Mouse (Mus musculus) heart, postnatal 14 days (tissue): ENCODE results near the gene Tnfrsf13b. TPM values are rescaled to one million over a fixed set of nuclear protein-coding genes. Genes with fewer than 3 reads are reported as not detected.
"Not testable (repeated sequence)": the region's sequence is repeated elsewhere in the genome, so short reads cannot be mapped to it uniquely, and the experiment has no call there.

Source experiments
- DNase-seq, 2 experiments: peaks; one replicate each; pipeline ENCODE4 v3.0.0; 2021 to 2022
- intact Hi-C: fragments of 180-260 bp; cut with DNase I; formaldehyde crosslinking; loops from one replicate; pipeline ENCODE4 v1.15.1; 2025
- total RNA-seq, 2 experiments: library from RNA; stranded (reverse); gene quantifications; 2 replicates each; pipeline ENCODE4 v1.2.3; 2021

The Tnfrsf13b gene
- total RNA-seq, 2 experiments from 2014 or later = 0.91 to 1.1 TPM

DNA sequence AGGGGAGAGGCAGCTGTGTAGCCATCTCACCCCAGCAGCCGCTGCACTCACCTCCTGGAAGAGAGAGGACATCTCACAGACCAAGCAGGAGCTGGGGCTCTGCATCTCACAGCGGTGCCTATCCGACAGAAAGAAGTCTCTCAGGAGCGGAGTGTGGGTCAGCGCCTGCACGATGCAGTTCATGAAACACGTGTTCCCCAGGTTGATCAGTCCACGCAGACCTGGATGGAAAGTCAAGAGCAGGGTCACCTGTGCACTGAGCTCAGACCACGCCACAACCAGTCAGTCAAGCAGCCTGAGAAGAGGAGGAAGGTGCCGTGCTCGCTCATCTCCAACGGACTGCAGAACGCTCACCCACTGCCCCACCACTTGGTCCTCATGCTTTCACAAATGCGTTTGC is 36.2 kb downstream of the Tnfrsf13b start:
- no peak for DNase-seq
- intact Hi-C loops = no loop called here

- no peak for DNase-seq
Measured at GRCm38 (mm10) chr11:61163341-61163740, 36.8 kb downstream of the Tnfrsf13b start.

DNA sequence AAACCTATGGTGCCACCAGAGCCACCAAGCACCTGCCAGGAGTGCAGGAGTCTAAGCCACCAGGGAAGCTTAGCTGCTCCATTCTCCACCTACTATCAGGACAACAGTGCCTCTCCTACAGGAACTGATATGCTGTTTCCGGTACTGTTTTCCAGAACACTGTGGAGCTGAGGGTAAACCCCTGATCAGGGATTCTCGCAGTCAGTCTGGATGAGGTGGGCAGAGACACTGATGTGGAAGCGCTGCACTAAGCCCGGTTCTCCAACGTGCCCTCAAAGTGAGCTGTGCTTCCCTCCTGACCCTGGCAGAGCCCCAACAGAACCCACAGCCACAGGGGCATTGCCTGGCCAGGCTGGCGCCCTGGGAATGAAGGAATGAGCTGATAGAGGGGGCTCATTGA is 37.8 kb downstream of the Tnfrsf13b start:
- intact Hi-C loops = no loop called here
- DNase-seq = no peak

More at GRCm38 (mm10) chr11:61163341-61163740, 36.8 kb downstream of the Tnfrsf13b start:
- intact Hi-C loops = no loop called here

DNA sequence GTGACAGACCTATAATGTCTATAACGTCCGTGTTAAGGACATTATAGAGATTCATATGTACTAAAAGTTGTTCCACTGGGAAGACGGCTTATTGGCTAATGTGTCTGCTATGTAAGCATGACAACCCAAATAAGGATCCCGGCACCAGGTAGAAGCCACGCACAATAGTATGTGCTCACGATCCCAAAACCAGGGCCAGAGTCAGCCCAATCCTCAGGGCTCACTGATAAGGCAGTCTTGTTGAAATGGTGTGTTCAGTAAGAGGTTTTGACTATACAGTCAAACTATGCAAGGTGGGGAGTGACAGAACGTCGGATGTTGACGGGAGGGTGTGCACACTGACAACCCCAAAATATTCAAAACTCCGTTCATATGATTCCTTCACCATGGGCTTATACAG is 38.3 kb downstream of the Tnfrsf13b start:
- no peak for DNase-seq
- intact Hi-C loops = no loop called here

GRCm38 (mm10) chr11:61170184-61170583 is 43.6 kb downstream of the Tnfrsf13b start:
- intact Hi-C loops = no loop called here
- DNase-seq = no peak

DNA sequence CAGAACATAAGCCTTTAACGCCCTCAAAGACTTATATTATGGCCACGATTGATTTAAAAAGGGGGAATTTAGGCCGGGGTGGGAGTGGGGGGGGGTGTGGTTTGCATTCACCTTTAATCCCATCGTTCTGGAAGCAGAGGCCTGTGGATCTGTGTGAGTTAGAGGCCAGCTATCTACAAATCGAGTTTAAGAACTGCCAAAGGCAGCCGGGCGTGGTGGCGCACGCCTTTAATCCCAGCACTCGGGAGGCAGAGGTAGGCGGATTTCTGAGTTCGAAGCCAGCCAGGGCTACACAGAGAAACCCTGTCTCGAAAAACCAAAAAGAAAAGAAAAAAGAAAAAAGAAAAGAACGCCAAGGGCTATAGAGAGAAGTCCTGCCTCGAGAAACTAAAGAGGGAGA is 46.9 kb downstream of the Tnfrsf13b start:
- DNase-seq, intact Hi-C loops: not testable (repeated sequence)

DNA sequence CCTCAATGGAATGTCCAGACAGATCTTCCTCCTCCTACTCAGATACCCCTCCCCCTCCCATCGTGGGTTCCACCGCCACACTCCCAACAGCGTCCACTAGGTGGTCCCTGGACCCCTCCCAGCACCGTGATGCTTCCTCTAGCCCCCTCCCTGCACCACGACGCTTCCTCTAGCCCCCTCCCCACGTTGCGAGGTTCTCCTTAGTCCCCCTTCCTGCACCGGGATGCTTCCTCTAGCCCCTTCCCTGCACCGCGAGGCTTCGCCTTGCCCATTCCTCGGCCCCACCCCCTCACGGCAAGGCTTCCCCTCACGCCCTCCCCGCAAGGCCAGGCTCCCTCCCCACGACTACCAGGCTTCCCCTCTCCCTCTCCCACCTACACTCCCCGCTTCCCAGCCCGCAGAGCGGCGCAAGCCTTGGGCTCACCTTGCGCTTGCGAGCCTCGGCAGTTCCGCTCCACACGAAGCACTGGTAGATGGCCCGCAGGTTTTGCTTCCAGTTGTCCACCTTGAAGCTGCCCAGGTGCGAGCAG is 47.8 kb downstream of the Tnfrsf13b start:
- intact Hi-C loops = no loop called here
- peak; percentile 60 to 67 for DNase-seq

- peak; percentile 98 for DNase-seq
- intact Hi-C loops = no loop called here
Measured at GRCm38 (mm10) chr11:61174821-61175658, 48.5 kb downstream of the Tnfrsf13b start, which contains the start of gene Usp22. Gene Usp22, minus strand, starts transcription at chr11:61175055.

- no peak for DNase-seq
- intact Hi-C loops = no loop called here
Measured at GRCm38 (mm10) chr11:61175778-61176177, 49.2 kb downstream of the Tnfrsf13b start.

DNA sequence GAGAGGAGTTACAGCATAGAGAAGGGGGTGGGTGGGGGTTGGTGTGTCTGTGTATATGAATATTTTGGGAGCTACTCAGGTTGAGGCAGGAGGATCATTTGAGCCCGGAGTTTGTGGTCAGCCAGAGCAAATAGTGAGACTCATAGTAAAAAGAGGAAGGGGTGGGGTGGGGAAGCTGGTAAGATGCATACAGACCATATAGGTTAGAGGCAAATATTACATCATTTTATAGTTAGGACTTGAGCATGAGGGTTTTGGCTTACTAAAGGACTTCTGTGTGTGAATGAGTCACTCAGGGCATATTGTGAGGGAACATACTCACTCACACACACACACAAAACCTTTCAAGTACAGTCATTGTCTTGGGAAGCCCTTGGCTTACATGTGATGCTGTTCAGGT is 49.8 kb downstream of the Tnfrsf13b start:
- intact Hi-C loops = no loop called here

DNA sequence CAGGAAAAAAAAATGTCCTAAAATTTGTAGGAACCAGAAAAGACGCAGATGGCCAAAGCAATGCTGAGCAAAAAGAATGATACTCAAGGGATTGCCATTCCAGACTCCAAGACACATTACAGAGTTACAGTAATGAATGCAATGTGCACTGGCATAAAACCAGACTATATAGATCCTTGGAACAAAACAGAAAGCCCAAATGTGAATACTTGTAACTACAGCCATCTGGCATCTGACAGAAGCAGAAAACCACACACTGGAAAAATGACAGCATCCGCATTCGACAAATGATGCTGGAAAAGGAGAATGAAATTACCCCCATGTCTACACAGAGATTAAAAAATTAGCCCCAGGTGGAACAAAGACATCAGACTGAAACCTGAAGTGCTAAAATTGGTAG is 53.8 kb downstream of the Tnfrsf13b start:
- no peak for DNase-seq
- intact Hi-C loops = no loop called here

More for the DNA sequence above, 49.8 kb downstream of the Tnfrsf13b start:
- DNase-seq = no peak

- intact Hi-C loops = no loop called here
- no peak for DNase-seq
Measured at GRCm38 (mm10) chr11:61181624-61182023, 55.1 kb downstream of the Tnfrsf13b start.

GRCm38 (mm10) chr11:61183820-61184219 is 57.3 kb downstream of the Tnfrsf13b start:
- intact Hi-C loops = no loop called here
- DNase-seq = no peak

- no peak for DNase-seq
- intact Hi-C loops = loop anchor here (5.0 to 10.0 kb wide), 3 partner anchors 42 to 312 kb away; no protein-coding TSS in a partner anchor
Measured at GRCm38 (mm10) chr11:61190776-61191175, 64.2 kb downstream of the Tnfrsf13b start.

- DNase-seq = not testable (repeated sequence)
- intact Hi-C loops = loop anchor here (2.0 to 10.0 kb wide), 5 partner anchors 40 to 310 kb away; no protein-coding TSS in a partner anchor
Measured at GRCm38 (mm10) chr11:61192123-61192522, 65.6 kb downstream of the Tnfrsf13b start.

GRCm38 (mm10) chr11:61192779-61193178 is 66.2 kb downstream of the Tnfrsf13b start:
- no peak for DNase-seq
- intact Hi-C loops = loop anchor here (2.0 to 10.0 kb wide), 5 partner anchors 40 to 310 kb away; no protein-coding TSS in a partner anchor

DNA sequence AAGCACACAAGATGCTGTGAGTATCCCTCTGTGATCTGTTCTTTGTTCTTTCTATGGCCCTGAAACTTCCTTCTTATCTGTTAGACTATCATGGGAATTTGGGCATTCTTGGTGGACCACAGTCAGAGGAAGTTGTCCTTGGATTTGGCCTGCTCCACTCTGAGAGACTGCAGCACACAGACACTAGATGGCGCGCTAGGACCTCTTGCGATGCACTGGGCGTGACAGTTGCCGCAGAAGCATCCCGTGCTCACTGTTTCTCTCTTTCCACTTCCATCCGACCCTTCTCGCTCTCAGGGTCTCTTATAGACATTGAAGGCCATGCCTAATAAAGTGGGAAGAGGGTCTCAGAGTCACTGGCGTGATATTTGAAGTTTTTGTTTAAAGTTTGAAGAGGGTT is 66.8 kb downstream of the Tnfrsf13b start:
- peak; percentile 86 to 93 for DNase-seq
- intact Hi-C loops = loop anchor here (2.0 to 10.0 kb wide), 5 partner anchors 39 to 309 kb away; no protein-coding TSS in a partner anchor

DNA sequence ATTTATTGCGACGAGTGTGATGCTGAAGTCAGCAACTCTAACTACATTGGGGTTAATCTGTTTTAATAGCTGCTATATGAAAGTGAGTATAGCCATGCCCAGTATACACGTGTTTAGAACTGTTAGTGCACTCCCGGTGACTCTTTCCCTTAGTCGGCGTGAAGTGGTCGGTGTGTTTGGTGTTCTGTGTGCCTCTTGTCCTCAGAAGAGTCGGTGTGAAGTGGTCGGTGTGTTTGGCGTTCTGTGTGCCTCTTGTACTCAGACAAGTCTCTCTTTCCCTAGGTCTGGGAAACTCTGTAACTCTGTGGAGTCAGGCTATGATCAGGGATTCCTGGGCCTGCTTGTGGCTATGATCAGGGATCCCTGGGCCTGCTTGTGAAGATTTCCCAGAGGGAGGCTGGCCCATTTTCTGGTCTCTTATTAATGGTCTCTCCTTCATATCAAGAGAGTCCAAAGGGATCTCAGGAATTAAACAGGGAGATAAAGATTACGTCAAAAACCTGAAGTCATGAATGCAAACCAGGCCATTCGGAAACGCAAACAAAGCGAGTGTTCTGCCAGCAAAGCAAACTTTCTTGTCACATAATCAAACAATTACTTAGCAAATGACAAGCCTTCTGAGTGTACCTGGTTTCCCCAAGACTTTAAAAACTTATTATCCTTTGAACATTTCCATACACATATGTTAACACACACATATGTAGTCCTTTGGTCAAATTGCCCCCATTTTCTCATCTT is 70.2 kb downstream of the Tnfrsf13b start:
- DNase-seq = no peak
- intact Hi-C loops = loop anchor here (5.0 to 10.0 kb wide), 2 partner anchors 92 to 141 kb away; no protein-coding TSS in a partner anchor

- DNase-seq = no peak
- intact Hi-C loops = loop anchor here (5.0 to 10.0 kb wide), 2 partner anchors 93 to 139 kb away; no protein-coding TSS in a partner anchor
Measured at GRCm38 (mm10) chr11:61197935-61198334, 71.4 kb downstream of the Tnfrsf13b start.
